Mouse (Mus musculus): ENCODE data around the gene Cwc25.

Gene Cwc25

DNA sequence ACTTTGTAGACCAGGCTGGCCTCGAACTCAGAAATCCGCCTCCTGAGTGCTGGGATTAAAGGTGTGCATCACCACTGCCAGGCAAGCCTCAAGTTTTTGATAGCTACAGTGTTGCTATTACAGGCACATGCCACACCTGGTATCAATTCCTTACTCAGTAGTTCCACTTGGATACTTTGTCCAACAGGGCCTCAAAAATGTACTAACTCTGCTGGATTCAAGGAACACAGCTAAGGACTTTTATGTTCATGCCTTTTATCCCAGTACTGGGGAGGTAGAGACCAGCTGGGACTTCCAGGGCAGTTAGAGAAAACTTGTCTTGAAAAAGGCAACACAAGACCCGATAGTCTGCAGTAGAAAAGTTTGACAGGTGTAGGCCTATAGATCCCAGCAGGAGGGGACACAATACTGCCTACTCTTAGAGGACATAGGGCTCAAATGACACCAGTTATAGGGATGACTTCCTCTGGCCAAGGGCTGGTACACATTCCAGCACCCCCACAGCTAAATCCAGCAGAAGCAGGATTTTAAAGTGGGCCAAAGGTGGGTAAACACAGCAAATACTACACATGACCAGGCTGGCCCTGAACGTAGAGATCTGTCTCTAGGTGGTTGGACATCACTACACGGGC lies 10.3 kb upstream of the Cwc25 start:
- no peak for DNase-seq (ENCODE audit: extremely low spot score, low read depth, low spot score)

GRCm38 (mm10) chr11:97775808-97776496 lies 9.6 kb upstream of the Cwc25 start, which contains the start of gene 1700001P01Rik:
1700001P01Rik (minus strand) TSS chr11:97775918.
- DNase-seq (ENCODE audit: extremely low spot score, low read depth, low spot score): no peak

GRCm38 (mm10) chr11:97775186-97775585 lies 8.8 kb upstream of the Cwc25 start:
- no peak for DNase-seq (ENCODE audit: extremely low spot score, low read depth, low spot score)

DNA sequence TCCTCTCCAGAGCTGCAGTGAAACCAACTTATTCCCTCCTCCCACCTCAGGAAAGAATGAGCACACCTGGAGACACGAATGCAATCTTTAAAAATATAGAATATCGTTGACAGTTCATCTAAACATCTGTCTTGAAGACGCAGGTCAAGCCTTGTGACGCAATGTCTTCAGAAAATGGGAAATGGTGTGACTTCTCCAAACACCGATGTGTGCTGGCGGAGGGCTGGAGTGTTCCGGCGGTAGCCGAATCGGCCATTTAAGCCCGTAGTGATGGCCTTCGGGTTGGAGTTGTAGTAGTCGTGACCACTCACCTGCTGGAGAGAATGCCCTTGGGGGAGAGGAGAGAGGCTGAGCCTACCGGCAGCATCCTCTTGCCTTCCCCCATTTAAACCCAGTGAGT lies 5.1 kb upstream of the Cwc25 start:
- no peak for DNase-seq (ENCODE audit: extremely low spot score, low read depth, low spot score)

- DNase-seq (ENCODE audit: extremely low spot score, low read depth, low spot score): no peak
Observed at GRCm38 (mm10) chr11:97769704-97770103, 3.3 kb upstream of the Cwc25 start.

- DNase-seq (ENCODE audit: extremely low spot score, low read depth, low spot score): no peak
Observed at GRCm38 (mm10) chr11:97761638-97762037, 4.7 kb downstream of the Cwc25 start.

- DNase-seq (ENCODE audit: extremely low spot score, low read depth, low spot score): no peak
Observed at GRCm38 (mm10) chr11:97758942-97759341, 7.4 kb downstream of the Cwc25 start.

DNA sequence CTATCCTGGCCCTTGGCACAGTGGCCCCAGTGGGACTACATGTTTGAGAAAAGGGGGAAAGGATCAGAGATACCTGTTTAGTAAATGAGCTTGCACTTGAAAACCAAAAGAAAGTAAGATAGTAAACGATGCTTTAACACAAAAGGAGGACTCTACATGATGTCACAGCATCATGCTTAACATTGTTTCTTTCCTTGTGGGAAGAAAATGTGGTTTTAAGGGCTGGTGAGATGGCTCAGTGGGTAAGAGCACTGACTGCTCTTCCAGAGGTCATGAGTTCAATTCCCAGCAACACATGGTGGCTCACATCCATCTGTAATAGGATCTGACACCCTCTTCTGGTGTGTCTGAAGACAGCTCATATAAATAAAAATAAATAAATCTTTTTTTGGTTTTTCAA lies 8.2 kb downstream of the Cwc25 start:
- no peak for DNase-seq (ENCODE audit: extremely low spot score, low read depth, low spot score)

DNA sequence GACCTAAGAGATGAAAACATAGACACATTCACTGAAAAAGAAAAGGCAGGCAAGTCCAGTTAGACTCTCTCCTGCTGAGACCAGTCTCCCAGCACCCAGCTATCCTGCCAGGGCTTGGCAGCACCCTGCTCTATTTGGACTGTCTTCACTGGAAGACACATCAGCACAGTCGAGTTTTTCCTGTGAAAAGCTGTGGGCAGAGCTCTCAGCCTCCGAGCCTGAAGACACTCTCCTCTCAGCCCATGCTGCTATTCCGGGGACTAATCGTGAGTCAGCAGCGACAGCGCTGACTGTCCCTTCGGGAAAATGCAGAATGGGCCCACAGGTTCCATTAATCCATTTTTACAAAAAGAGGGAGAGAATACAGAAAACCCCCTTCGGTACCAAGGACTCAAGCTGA lies 13.1 kb downstream of the Cwc25 start:
- no peak for DNase-seq (ENCODE audit: extremely low spot score, low read depth, low spot score)

GRCm38 (mm10) chr11:97748496-97748895 lies 17.9 kb downstream of the Cwc25 start:
- DNase-seq (ENCODE audit: extremely low spot score, low read depth, low spot score): no peak

DNA sequence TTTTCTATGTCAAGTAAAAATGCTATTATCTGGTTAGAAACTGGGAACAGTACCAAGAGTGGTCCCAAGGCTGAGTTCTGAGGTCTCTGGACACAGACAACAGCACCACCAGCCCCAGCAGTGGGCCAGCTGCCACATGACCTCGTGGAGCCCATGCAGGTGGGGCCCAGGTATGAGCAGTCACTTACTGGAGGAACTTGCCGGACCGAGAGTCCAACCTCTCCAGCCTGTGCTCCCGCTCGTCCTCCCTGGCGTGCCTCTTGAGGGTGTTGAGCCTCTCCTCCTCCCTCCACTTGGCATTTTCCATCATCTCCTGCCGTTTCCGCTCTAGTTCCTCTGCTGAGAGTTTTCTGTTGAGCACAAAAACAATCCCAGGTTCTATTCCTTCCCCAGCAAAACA lies 18.6 kb downstream of the Cwc25 start:
- DNase-seq (ENCODE audit: extremely low spot score, low read depth, low spot score): no peak

DNA sequence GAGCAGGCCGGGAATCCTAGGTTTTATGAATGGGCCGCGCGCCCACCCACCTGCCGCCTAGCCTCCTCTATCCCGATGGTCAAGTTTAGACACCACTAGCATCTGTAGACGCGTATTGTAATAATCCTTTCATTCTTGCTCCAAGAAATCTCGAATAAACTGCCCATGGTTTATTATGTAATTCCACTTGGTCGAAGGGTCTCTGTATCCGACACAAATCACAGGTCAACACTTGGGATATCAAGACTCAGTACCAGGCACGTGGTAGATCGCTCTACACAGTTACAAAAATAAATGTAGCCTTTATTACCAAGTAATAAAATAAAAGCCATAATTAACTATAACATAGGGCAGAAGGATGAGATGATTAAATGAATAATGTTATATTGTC lies 21.0 kb downstream of the Cwc25 start:
- DNase-seq (ENCODE audit: extremely low spot score, low read depth, low spot score): no peak

GRCm38 (mm10) chr11:97744718-97745330 lies 21.5 kb downstream of the Cwc25 start:
- peak; percentile 95 for DNase-seq (ENCODE audit: extremely low spot score, low read depth, low spot score)

- no peak for DNase-seq (ENCODE audit: extremely low spot score, low read depth, low spot score)
Observed at GRCm38 (mm10) chr11:97744063-97744717, 22.2 kb downstream of the Cwc25 start, which contains the start of gene Pip4k2b. Pip4k2b (minus strand) TSS chr11:97744704.

GRCm38 (mm10) chr11:97743423-97743822 lies 22.9 kb downstream of the Cwc25 start:
- DNase-seq (ENCODE audit: extremely low spot score, low read depth, low spot score): no peak

DNA sequence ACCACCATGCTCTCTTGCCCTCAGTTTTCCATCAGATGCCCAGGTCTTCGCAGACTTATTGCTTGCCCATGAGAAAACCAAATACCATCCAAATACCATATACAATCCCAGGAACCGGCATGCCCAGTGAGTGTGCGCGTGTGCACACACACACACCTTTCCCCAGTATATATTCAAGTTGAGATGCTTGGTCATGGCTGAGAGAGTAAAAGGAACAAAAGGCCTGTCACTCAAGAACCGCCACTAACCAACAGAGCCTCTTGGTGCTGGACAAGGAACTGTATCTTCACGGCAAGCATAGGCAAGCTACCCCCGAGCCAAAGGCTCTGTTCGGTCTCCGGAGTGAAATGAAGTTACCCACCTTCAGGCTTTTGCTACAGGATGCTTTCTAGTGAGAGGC lies 23.8 kb downstream of the Cwc25 start:
- DNase-seq (ENCODE audit: extremely low spot score, low read depth, low spot score): no peak

- no peak for DNase-seq (ENCODE audit: extremely low spot score, low read depth, low spot score)
Observed at GRCm38 (mm10) chr11:97742157-97742556, 24.2 kb downstream of the Cwc25 start.

DNA sequence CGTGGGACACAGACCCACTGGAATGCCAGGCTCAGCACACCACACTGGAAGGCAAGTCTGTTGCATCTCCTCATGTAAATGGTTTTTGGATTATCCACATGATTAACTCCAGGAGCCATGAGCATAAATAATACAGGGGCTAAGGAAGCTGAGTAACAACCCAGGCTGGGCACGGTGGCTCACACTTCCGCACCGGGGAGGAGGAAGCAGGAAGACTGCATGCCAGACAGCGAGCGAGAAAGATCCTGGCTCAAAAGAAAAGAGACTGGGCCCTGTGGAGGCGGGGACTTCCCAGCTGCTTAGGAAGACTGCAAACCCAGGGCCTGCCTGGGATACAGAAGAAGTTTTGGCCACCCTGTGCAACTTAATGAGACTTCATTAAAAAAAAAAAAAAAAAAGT lies 26.2 kb downstream of the Cwc25 start:
- DNase-seq (ENCODE audit: extremely low spot score, low read depth, low spot score): no peak

GRCm38 (mm10) chr11:97739155-97739554 lies 27.2 kb downstream of the Cwc25 start:
- no peak for DNase-seq (ENCODE audit: extremely low spot score, low read depth, low spot score)

DNA sequence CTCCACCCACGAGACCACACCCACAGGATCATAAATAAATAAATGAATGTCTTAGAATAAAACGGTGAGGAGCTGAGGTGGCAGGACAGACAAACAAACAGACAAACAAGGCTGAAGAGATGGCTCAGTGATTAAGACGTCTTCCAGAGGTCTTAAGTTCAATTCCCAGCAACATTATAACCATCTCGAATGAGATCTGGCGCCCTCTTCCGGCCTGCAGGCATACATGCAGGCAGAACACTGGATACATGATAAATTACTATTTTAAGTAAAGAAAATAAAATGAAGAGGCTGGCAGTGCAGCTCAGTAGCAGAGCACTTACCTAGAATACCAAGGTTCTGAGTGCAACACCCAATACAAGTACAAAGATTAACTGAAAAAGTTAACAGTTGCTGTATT lies 27.7 kb downstream of the Cwc25 start:
- DNase-seq (ENCODE audit: extremely low spot score, low read depth, low spot score): no peak

- DNase-seq (ENCODE audit: extremely low spot score, low read depth, low spot score): no peak
Observed at GRCm38 (mm10) chr11:97737600-97737999, 28.8 kb downstream of the Cwc25 start.

DNA sequence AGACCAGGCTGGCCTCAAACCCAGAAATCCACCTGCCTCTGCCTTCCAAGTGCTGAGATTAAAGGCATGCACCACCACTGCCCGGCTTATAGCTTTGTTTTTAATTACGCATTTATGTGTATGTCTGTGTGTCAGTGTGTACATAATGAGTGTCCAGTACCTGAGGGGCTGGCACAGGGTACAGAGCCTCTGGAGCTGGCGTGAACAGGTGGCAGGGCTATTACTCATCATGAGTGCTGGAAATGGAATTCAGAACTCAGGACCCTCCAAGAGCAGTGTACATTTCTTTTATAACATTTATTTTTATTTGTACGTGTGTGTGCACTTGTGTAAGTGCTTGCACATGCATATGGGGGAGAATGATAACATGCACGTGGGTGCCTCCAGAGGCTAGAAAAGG lies 29.7 kb downstream of the Cwc25 start:
- no peak for DNase-seq (ENCODE audit: extremely low spot score, low read depth, low spot score)
